ENCODE assay signal across 20 mouse cellular contexts in the genomic region with DNA sequence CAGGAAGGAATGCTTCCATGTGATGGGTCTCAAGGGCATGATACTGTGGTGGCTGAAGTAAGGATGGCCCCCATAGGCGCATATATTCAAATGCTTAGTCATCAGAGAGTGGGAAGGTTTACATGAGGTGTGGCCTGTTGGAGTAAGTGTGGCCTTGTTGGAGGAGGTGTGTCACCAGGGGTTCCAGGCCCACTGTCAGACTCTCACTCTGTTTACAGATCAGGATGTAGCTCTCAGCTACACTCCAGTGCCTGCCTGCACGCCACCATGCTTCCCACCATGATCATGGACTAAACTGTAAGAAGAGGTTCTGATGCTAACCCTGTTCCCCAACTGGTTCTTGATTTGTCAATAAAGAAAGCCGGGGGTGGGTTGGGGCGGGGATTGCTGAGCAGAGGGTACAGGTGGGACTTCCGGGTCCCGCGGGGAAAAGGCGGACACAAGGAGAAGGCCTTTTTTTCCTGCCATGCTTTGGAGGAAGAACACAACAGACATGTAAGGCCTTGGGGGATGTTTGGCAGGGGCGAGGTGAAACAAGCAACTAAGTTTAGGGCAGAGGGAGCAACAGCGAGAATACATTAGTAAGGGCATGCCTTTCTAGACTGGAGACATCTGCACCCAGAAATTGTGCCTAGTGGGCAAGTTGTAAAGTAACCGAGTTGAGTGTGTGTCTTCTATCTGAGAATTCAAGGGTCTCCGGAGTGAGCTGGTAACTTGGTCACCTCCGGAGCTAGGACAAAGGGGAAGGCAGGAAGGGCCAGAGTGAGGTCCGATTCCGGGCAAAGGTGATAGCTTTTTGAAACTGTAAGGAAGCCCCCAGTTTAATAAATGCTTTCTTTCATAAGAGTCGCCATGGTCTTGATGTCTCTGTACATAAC.
"Had no signal": no experiment of that assay in that cellular context is flagged by ENCODE, and none has a peak within 500 bp of the region (broad histone marks: within the 10 kb centered on the region; RNA-seq: fewer than 3 reads in every experiment).

No protein-coding gene starts in this region.

- ATAC-seq: lung, postnatal 0 days; midbrain, embryonic 15.5 days had no signal

- H3K9ac ChIP-seq: limb, embryonic 13.5 days; lung, embryonic 14.5 days; midbrain, embryonic 12.5 days; midbrain, embryonic 15.5 days; neural tube, embryonic 12.5 days; neural tube, embryonic 15.5 days had no signal

- H3K4me2 ChIP-seq: limb, embryonic 13.5 days; lung, embryonic 14.5 days; midbrain, embryonic 12.5 days; midbrain, embryonic 15.5 days; neural tube, embryonic 12.5 days; neural tube, embryonic 15.5 days had no signal

- H3K4me3 ChIP-seq: limb, embryonic 10.5 days; limb, embryonic 13.5 days; midbrain, embryonic 12.5 days; midbrain, embryonic 15.5 days; neural tube, embryonic 12.5 days; neural tube, embryonic 15.5 days had no signal

- H3K27ac ChIP-seq: limb, embryonic 10.5 days; limb, embryonic 13.5 days; macrophage; midbrain, embryonic 12.5 days; midbrain, embryonic 15.5 days; neural tube, embryonic 12.5 days; neural tube, embryonic 15.5 days; stomach, postnatal 0 days had no signal

- H3K9me3 ChIP-seq: limb, embryonic 10.5 days; limb, embryonic 13.5 days; midbrain, embryonic 12.5 days; midbrain, embryonic 15.5 days; neural tube, embryonic 12.5 days; neural tube, embryonic 15.5 days had no signal

- H3K4me1 ChIP-seq: limb, embryonic 10.5 days; midbrain, embryonic 12.5 days; midbrain, embryonic 15.5 days; neural tube, embryonic 12.5 days had no signal

- DNase-seq: kidney, adult 11 months; kidney, adult 9 months; kidney, postnatal 14 days; kidney, postnatal 4 days; lung, embryonic 14.5 days; right cerebral cortex, adult 18-20 months; right cerebral cortex, postnatal 14 days; right cerebral cortex, postnatal 4 days; thymus, adult 2 months; thymus, postnatal 14 days; thymus, postnatal 4 days had no signal

- H3K36me3 ChIP-seq: limb, embryonic 10.5 days; limb, embryonic 13.5 days; midbrain, embryonic 12.5 days; midbrain, embryonic 15.5 days; neural tube, embryonic 12.5 days; neural tube, embryonic 15.5 days had no signal

- H3K27me3 ChIP-seq: limb, embryonic 13.5 days; midbrain, embryonic 12.5 days; midbrain, embryonic 15.5 days; neural tube, embryonic 12.5 days; neural tube, embryonic 15.5 days had no signal
